Mouse (Mus musculus) right cerebral cortex, postnatal 36 days (tissue): Measurements from ENCODE around the gene Srpx.

ENCODE experiments used
- DNase-seq, 2 experiments: peaks; one replicate each; pipeline ENCODE4 v3.0.0; 2022; ENCODE audit warnings: low spot score in 2 of 2, mixed read lengths in 1 of 2

Gene Srpx

DNA sequence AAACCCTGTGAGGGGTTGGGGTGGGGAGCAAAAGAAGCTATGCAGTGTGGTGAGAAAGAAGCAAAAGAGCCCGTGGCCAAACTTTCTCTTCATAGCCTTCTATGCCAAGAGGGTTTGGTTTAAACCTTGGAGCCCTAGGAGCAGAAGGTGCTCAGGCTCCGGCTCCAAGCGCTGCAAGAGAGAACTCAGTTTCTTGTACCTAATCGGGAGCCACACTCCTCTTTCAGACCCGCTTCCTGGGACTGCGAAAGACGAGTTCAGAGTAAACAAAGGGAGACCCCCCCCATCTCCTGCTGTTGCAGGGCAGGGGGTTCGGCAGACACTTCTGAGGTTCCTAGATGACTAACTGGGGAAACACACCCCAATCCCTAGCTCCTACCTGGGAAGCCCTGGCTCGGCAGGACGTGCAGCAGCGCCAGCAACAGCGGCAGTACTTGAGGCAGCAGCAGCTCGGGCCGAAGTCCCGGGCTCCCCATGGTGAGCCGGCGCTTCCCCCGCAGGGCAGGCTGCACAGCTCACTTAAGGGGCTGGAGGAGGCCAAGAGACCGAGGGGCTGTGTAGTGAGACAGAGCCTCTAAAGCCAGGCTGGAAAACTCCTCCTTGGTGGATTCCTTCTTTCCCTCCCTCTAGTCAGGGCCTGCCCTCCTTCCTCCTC lies at the start of gene Srpx:
Srpx (minus strand) TSS at position 645 of the 655 bp plus-strand sequence.
- DNase-seq, result no peak

DNA sequence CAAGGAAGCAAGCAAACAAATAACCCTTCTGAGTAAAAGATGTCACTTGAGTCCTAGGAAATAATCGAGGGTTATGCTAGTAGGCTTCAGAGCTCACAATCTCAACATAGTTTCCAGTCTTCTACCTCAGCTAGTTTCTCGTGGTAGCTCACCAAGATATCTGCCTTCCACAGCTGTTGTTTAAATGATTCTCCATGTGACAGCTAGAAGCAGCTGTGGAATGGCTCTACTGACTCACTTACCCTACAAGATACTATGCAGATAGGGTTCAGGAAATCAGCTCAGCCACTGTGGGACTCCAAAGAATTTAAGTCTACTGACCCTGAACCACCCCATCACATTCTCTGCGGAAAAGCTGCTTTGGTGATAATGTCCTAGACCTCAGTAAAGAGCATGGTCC lies 34.9 kb upstream of the Srpx start:
- DNase-seq, result no peak

DNA sequence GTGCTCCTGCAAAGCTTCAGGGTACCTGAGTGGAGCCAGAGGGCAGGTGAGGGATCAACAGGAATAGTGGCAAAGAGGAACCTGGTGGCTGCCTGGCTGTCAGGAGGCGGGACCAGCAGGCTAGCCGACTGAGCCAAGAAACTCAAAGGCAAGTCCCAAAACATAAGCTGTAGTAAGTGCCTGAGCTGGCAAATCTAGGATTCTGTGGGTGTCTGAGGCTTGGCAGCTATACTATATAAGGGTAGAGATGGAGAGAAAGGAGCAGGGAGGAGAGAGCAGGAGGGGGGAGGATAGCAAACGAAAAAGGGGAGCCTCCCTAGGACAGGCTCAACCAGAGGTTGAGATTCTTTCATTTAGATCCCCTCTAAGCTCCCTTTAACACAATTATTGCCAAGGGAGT lies 1.7 kb downstream of the Srpx start:
- peak; percentile 5 to 30 for DNase-seq

DNA sequence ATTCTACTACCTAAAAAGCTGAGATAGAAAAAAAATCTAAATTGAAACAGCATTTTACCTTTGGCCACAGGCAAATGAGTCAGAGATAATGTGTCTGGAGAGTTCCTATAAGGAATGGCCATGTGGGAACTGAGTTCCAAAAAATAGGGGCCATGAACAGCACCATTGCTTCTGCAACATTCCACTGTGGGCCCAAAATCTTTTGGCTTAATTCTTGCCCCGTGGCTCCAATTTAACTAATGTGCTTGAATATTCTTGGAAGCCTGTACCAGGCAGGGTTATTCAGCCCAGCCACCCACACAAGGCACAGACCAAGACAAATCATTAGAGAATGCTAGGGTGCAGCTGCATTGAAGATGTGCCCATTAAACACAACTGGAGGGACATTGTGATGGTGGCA lies 6.8 kb downstream of the Srpx start:
- no peak for DNase-seq

DNA sequence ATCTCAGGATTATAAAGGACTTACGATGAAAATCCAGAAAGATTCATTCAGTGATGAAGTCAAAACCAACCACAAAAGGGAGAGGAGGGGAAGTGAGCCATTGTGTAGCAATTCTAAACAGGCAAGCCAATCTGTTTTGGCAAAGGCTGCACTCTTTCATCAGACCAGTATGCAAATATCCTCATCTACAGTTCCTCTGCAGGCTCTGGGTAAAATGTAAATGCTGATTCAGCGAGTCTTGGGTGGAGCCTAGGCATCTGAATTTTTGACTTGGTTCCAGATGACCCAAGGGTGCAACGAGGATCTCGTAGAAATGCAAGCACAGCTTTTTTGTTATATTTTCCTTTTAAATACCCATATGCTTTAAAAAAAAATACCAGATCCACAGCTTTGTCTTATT lies 9.0 kb downstream of the Srpx start:
- no peak for DNase-seq

DNA sequence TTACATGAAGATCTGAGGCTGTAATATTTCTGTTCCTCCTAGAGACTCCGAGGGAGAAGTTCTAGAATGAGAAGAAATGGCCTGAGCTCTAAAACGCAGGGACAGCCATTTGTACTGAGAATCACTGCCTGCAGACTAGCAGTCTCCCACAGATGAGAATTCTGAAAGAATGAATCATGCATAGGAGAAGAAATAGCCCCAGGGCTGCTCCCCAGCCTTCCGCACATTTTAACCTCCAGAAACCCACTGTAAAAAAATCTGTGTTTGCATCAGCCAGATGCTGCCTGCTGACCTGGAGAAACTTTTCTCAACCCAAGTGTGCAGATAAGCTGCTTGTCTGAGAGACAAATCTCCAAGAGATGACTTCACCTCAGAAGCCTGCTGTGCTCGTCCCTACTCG lies 12.0 kb downstream of the Srpx start:
- no peak for DNase-seq

DNA sequence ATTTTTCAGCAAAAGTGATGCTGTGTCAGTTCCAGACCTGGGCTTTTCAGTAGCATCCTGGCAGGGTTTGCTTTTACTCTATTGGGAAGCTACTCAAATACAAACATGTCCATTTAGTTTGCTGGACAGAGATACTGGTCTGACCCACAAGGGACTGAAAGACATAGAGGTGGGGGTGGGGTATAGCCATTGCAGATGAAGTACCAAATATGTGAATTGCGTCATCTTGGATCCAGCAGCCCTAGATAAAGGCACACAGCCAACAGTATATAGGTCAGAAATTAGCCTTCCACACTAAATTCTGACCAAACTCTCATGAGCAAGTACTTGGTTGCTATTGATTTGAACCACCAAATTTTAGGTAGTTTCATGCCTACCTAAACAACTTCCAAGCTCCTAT lies 14.8 kb downstream of the Srpx start:
- no peak for DNase-seq

DNA sequence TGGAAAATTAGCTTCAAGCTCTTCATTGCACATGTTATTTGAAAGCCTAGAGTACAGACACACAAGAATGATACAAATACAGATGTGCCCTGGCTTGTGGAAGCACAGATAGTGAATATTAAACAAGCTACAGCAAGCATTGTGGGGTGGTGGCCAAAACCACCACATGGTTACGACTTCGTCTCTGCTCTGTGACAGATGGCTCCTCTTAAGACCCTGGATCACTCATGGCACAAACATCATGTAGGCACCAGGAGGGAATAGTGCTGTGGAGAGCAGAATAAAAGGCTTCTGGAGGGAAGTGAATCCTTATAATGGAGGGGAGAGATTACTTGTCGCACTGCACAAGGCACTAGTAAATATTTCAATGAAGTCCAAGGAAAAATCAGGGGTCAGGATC lies 21.7 kb downstream of the Srpx start:
- no peak for DNase-seq

DNA sequence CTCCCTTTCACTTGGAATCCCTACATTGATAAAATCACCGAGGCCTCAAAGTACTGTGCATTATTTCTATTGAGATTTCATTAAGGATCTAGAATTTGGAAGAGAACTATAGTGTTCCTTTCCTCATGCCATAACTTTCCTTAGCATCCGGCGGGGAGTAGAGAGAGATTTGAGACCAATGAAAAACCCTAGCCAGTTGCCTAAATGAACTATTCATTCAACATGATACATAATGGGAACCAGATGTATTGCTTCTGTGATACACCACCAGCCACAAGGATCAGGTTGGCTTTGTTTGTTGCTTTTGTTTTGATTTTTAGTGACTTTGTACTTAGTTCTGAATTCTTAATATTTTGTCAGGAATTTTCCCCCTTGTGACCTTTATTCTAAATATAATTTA lies 37.1 kb downstream of the Srpx start:
- DNase-seq, result no peak

DNA sequence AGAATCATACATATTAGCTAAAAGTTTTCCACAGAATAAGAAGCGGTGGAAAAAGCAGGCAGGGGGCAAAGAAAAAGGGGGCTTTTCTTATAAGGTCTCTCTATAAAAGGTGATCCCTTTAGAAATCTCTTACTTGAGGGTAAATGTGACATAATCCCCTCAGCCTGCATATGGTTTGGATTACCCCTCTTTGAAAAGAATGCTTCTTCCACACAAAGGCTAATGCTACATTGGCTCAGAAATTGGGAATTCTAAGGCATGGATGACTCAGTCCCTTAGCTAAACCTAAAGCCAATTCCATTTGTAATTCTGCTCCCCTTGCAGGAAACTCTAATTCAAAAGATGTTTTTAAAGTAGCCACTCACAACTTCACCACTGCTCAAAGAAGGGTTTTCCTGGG lies 37.5 kb downstream of the Srpx start:
- no peak for DNase-seq

DNA sequence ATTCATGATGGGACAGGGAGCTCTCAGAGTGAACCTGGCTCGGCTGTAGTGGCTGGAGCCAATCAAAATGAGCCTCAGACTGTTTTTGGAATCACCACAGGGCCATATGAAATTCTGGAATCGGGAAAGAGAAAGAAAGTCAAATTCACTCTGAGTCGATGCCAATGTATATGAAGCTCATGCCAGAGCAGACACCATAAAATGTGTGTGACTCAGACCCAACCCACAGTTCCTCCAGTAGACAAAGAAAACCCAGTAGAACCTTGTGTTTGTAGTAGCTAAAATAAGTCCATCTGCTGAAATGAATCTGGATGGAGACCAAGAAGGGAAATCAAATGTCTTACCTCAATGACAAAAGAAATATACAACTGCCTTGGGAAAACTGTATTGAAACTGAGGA lies 43.5 kb downstream of the Srpx start:
- DNase-seq, result no peak

DNA sequence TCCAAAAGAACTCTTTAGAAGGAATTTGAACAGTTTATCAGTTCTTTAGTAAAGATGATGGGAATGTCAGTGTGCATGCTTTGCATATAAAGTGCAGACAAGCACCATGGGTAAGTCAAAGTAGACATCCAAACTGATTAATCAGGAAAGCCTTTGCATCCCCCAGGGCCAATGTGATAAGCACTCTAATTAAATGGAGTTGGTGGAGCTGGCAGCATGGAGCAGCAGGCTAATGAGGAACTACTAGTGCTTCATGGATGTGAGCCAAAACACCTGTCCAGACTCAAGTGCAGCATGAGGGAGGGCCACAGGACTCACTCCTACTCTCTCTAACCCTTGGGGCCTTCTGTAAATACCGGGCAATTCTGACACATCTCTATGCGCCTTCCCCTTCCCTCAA lies 46.0 kb downstream of the Srpx start:
- no peak for DNase-seq

DNA sequence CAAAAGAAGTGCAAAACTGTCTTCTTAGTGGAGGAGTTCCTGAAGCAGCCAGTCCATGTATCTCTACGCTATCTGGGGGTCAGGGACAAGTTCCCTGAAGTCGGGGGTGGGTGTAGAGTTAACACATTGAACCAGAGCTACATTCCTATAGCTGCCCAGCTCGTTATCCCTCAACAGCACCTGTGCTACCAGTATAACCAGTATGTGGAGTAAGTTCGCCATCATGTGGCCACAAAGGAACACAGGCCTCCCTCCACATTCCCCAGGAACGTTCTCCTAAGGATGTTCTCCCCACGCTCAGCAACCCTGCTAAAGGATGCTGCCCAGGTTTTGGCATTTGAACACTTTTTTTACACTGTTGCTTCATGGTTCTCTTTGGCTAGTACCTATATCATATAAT lies 46.8 kb downstream of the Srpx start:
- DNase-seq, result peak in 1 of 2 experiments; percentile 21

DNA sequence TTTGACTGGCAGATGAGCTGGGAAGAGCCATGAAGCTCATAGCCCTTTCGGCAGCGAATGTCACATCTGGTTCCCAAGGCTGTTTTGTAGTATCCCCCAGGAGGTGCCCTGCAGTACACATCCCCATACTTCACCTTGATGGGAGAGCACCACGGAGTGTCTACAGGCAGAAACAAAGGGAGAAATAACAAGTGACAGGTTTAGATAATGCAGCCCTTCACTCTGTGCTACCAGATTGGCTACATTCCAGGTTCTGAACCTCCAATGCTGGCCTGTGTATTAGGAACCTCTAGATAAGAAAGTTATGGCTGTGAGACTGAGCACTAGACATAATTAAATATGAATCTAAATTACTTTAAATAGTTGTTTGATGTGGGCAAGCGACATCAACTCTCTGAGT lies 48.1 kb downstream of the Srpx start:
- DNase-seq, result no peak

DNA sequence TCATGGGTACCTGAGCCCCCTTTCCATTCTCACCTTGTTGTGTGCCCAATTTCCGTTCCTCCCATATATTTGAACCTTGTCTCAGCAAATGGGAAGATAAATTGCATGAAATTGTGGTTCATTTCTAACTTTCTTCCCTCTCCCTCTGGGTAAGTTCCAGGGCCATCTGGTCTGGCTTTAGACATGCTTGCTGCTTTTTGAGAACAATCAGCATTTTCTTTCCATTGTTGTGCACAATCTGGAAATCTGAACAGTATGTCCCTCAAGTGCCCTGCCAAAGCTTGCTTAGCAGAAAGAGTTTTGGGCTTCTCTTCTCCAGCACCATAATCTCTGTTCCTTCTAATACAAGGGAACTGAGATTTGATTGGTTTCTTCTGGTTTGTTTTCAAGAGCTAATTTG lies 53.7 kb downstream of the Srpx start:
- DNase-seq, result no peak

DNA sequence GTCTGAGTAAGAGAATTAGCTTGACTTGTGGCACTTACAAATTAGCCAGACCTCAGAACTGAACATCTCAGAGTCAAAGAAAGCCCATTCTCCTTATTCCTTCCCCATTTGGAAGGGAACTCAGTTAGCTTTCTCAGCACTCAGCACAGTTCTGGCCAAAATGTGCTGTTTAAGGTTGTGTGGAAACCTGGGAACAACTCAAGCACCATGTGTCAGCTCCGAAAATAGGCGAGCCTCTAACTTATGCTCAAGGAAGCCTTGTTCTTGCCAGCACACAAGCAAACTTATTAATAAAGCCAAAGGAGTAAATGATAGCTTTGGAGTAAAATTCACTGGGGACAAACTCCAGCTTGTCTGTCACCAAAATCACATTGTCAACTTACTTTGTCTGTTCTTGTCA lies 54.1 kb downstream of the Srpx start:
- DNase-seq, result no peak

DNA sequence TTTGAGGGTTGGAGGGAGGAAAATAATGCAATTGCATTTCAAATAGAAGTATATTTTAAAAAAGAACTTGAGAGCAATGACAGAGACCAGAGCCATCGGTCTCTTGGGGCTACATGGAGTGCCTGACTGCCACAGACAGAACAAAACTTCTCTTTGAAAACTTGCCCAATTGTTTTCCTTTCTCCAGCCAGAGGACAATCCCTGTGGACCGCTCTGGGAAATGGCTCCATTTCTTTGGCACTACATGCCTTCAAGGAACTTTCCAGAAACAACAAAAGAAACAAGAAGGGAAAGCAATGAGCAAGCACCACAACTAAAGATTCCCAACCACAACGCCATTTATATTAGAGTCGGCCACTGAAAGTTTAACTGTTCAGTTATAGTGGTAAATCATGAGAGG lies 55.3 kb downstream of the Srpx start:
- no peak for DNase-seq

DNA sequence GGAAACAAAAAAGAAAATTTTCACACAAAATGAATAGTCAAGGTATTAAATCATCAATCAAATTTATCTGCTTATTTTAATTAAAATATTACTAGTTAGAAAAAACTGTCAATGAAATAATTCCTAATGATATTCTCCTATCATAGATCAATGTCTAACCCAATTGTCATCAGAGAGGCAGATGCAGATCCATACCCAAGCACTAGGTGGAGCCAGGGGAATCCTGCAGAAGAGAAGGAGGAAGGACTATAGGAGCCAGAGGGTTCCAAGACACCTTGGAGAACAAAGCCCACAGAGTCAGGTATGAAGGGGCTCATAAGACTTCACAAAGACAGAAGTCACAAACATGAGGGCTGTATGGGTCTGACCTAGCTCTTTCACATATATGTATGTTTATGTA lies 82.8 kb downstream of the Srpx start:
- DNase-seq, result no peak

DNA sequence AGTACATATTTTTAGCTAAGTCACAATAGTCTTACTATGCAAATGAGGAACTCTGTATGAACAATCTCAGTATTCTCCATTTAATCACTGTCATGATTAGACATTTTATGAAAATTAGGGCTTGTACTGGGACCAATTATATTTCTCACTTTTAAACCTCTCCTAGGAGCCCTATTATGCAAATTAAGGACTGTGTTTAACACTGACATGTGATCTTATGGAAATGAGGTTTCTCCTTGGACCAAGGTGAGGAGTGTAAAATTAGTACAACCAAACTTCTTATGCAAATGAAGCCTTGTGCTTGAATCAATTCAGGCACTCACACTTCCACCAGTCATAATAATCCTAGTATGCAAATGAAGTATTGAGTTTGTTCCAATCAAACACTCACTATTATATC lies 107.3 kb downstream of the Srpx start:
- no peak for DNase-seq

DNA sequence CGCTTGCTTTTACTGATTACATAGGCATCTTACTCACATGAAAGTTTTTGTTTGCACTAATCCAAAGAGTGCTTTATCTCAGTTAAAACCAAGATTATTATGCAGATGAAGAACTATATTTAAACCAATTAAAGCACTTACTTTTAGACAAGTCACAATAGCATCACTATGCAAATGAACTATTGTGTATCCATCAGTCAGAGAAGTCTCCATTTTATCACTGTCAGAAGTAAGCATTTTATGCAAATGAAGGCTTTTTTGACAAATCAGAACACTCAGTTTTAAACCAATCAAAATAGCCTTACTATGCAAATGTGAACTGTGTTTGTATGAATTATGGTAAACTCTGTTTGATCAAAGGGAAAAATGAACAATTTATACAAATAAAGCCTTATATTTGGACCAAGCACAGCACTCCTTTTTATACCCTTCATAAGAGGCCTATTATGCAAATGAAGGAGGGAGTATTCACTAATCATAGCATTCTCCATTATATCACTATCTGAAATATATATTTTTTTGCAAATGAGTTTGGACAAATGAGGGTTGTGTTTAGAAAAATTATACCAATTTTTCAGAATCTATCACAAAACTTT lies 109.7 kb downstream of the Srpx start:
- no peak for DNase-seq

DNA sequence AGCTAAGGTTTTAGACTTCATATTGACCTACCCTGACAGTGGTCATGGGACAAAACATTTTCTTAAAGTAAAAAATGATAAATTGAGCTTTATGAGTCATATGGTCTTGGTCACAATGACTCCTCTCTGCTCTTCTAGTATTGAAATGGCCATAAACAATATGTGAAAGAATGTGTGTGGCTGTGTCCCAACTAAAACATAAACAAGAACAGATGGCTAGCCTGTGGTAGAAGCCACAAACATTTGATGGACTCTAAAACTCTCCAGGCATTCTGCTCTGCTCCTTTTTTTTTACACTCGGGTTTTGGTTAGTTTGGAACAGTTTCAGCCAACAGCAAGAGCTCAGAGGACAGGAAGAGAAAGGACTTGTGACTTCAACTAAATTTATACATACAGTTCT lies 111.6 kb downstream of the Srpx start:
- no peak for DNase-seq

DNA sequence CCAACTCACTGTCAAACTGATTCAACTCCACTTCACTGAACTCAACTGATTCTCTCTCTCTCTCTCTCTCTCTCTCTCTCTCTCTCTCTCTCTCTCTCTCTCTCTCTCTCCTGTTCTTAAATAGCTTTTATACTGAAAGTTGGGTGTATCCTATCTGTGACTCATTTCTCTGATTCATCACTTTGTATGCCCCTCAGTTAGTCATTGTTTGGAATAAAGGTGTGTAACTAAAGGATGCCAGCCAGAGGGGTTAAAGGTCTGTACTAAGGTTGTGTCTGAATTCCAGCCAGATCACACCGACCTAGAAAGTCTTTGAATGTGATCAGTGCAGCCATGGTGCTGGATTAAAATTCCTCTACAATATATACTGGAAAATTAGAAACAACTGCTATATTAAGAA lies 116.8 kb downstream of the Srpx start:
- no peak for DNase-seq
